Mouse (Mus musculus) thymus, postnatal 4 days (tissue): ENCODE results near the gene Arap1.
A peak's percentile ranks its signal among the peaks of the same experiment; 100 is the strongest.

ENCODE experiments used
- DNase-seq: peaks from one replicate; pipeline ENCODE4 v3.0.0; 2021

Arap1 gene

GRCm38 (mm10) chr7:101327786-101328185 is 20.1 kb upstream of the Arap1 start:
- DNase-seq: no peak

GRCm38 (mm10) chr7:101328621-101329158 is 19.2 kb upstream of the Arap1 start:
- DNase-seq: no peak

GRCm38 (mm10) chr7:101329606-101330005 is 18.3 kb upstream of the Arap1 start:
- no peak for DNase-seq

- no peak for DNase-seq
These were observed 17.6 kb upstream of the Arap1 start for GRCm38 (mm10) chr7:101330074-101330840.

- DNase-seq: no peak
These were observed 17.1 kb upstream of the Arap1 start for GRCm38 (mm10) chr7:101330841-101331173.

GRCm38 (mm10) chr7:101332045-101332831 is 15.6 kb upstream of the Arap1 start:
- no peak for DNase-seq

GRCm38 (mm10) chr7:101335228-101335627 is 12.6 kb upstream of the Arap1 start:
- DNase-seq: no peak

GRCm38 (mm10) chr7:101336686-101337085 is 11.2 kb upstream of the Arap1 start:
- DNase-seq: no peak

- DNase-seq: no peak
These were observed 10.5 kb upstream of the Arap1 start for GRCm38 (mm10) chr7:101337401-101337800.

- DNase-seq: peak; percentile 49
These were observed 6.5 kb upstream of the Arap1 start for GRCm38 (mm10) chr7:101341405-101341804.

GRCm38 (mm10) chr7:101343135-101343534 is 4.7 kb upstream of the Arap1 start:
- DNase-seq: no peak

GRCm38 (mm10) chr7:101344892-101345291 is 3.0 kb upstream of the Arap1 start:
- DNase-seq: no peak

GRCm38 (mm10) chr7:101346991-101347390 is 876 bp upstream of the Arap1 start:
- no peak for DNase-seq

- DNase-seq: peak; percentile 42
These were observed 445 bp downstream of the Arap1 start for GRCm38 (mm10) chr7:101348312-101348711.

GRCm38 (mm10) chr7:101349861-101350260 is 2.0 kb downstream of the Arap1 start:
- DNase-seq: no peak

- DNase-seq: no peak
These were observed 4.5 kb downstream of the Arap1 start for GRCm38 (mm10) chr7:101352404-101352803.

- no peak for DNase-seq
These were observed 6.6 kb downstream of the Arap1 start for GRCm38 (mm10) chr7:101354423-101354822.

GRCm38 (mm10) chr7:101355551-101356100 is 7.8 kb downstream of the Arap1 start:
- DNase-seq: no peak

GRCm38 (mm10) chr7:101356868-101357267 is 9.0 kb downstream of the Arap1 start:
- no peak for DNase-seq

- DNase-seq: no peak
These were observed 12.5 kb downstream of the Arap1 start for GRCm38 (mm10) chr7:101360406-101360805.

- DNase-seq: no peak
These were observed 13.2 kb downstream of the Arap1 start for GRCm38 (mm10) chr7:101361021-101361420.

- no peak for DNase-seq
These were observed 13.9 kb downstream of the Arap1 start for GRCm38 (mm10) chr7:101361767-101362166.

GRCm38 (mm10) chr7:101362791-101363191 is 14.9 kb downstream of the Arap1 start:
- peak; percentile 60 for DNase-seq

GRCm38 (mm10) chr7:101363914-101364313 is 16.0 kb downstream of the Arap1 start:
- no peak for DNase-seq
